33 mouse cellular contexts compared by ENCODE assay signal in the genomic region with DNA sequence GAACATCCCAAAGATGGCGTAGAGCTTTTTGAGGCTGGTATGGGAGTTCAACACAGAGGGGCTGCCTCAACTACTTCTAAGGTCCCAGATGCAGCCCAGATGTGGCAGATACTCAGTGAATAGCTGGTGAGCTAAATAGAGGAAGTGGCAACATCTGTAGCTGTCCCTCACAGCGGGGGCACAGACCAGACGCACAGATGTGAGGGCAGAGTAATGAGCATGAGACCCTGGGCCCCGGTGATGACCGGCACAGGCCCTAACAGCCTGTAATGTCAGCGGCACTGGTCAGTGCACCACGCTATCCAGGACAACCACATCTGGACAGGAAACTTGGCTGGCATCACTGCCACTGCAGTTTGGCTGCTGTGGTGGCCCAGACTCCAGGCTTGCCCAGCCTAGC. TPM values are rescaled to one million over a fixed set of nuclear protein-coding genes. Genes with fewer than 3 reads are reported as not detected.
A peak's percentile ranks its signal among the peaks of the same experiment; 100 is the strongest.
DNase-seq lines count a peak whose midpoint lies in the region; ATAC-seq and TF ChIP-seq lines count a peak whose summit lies in the region.
"Had no signal": no experiment of that assay in that cellular context is flagged by ENCODE, and none has a peak within 500 bp of the region (broad histone marks: within the 10 kb centered on the region; RNA-seq: fewer than 3 reads in every experiment).

No protein-coding gene starts in this region.

- H3K4me1 ChIP-seq in embryonic facial prominence, embryonic 15.5 days: 0 out of 2 replicates have a peak, but pooled peaks cover 5% of the 10 kb centered on the region
- H3K4me1 ChIP-seq in embryonic facial prominence, embryonic 10.5 days: 0 out of 2 replicates have a peak, but pooled peaks cover 3% of the 10 kb centered on the region
- peaks cover 12% of the 10 kb centered on the region for H3K4me1 ChIP-seq in limb, embryonic 12.5 days (replicated peaks)
- H3K4me1 ChIP-seq in neural tube, embryonic 11.5 days (ENCODE audit: control insufficient read depth, insufficient read depth, low read length): no peaks in the 10 kb centered on the region
- no peaks in the 10 kb centered on the region for H3K4me1 ChIP-seq in forebrain, postnatal 0 days (ENCODE audit: insufficient read depth)
- H3K4me1 ChIP-seq: forebrain, embryonic 13.5 days; heart, embryonic 13.5 days; hindbrain, embryonic 10.5 days; hindbrain, embryonic 15.5 days had no signal

- peaks cover 41% of the 10 kb centered on the region for H3K36me3 ChIP-seq in embryonic facial prominence, embryonic 15.5 days
- H3K36me3 ChIP-seq in embryonic facial prominence, embryonic 10.5 days (replicated peaks): peaks cover 94% of the 10 kb centered on the region
- peaks cover 90% of the 10 kb centered on the region for H3K36me3 ChIP-seq in limb, embryonic 12.5 days
- peaks cover 10% of the 10 kb centered on the region for H3K36me3 ChIP-seq in neural tube, embryonic 11.5 days (ENCODE audit: control insufficient read depth, insufficient read depth, low read length)
- peaks cover 24% of the 10 kb centered on the region for H3K36me3 ChIP-seq in forebrain, postnatal 0 days (ENCODE audit: insufficient read depth)

- H3K4me3 ChIP-seq in embryonic facial prominence, embryonic 15.5 days (replicated peaks): no peak overlapping the region
- H3K4me3 ChIP-seq in embryonic facial prominence, embryonic 10.5 days: no peak overlapping the region
- H3K4me3 ChIP-seq in limb, embryonic 12.5 days (replicated peaks): no peak overlapping the region
- no peak overlapping the region for H3K4me3 ChIP-seq in neural tube, embryonic 11.5 days (ENCODE audit: low read depth, low read length)
- no peak overlapping the region for H3K4me3 ChIP-seq in forebrain, postnatal 0 days (ENCODE audit: low read depth, low read length)
- H3K4me3 ChIP-seq: forebrain, embryonic 13.5 days; heart, embryonic 13.5 days; hindbrain, embryonic 10.5 days; hindbrain, embryonic 15.5 days; layer of hippocampus, adult 2 months; left cerebral cortex, adult 2 months; myocyte had no signal

- no peak for DNase-seq in embryonic facial prominence, embryonic 10.5 days (ENCODE audit: low spot score)
- peak; percentile 23 for DNase-seq in neural tube, embryonic 11.5 days (ENCODE audit: low spot score)
- DNase-seq in testis, postnatal 14 days (ENCODE audit: low spot score): no peak
- DNase-seq in forebrain, postnatal 0 days: no peak
- DNase-seq: adrenal gland, postnatal 36 days; cerebellum, adult 18-20 months; cerebellum, postnatal 10 days; gastrocnemius, postnatal 25 days; heart, adult 18-20 months; heart, postnatal 10 days; kidney, adult 2 months; kidney, postnatal 36 days; liver; lung, adult 2 months; lung, postnatal 10 days; retina, postnatal 1 day; spleen, adult 18-20 months; thymus, postnatal 4 days had no signal

- peak; percentile 66; the same call in 1 of the 2 replicates for ATAC-seq in embryonic facial prominence, embryonic 15.5 days (ENCODE audit: insufficient number of reproducible peaks, low FRiP score, low TSS enrichment, low read depth)
- ATAC-seq in common myeloid progenitor, adult 5-6 weeks (replicated peaks; ENCODE audit: low read depth, poor library complexity, severe bottlenecking): 0 out of 2 replicates have a peak, but pooled peaks have one; percentile 47
- no peak for ATAC-seq in limb, embryonic 12.5 days (ENCODE audit: insufficient number of reproducible peaks, insufficient read depth, low FRiP score, low TSS enrichment, low read depth)
- ATAC-seq in neural tube, embryonic 11.5 days (ENCODE audit: insufficient read depth, low FRiP score, low TSS enrichment): no peak
- no peak for ATAC-seq in forebrain, postnatal 0 days
- ATAC-seq: CD4-positive, CD25-positive, alpha-beta regulatory T cell, adult 4 months; forebrain, embryonic 13.5 days had no signal

- TF ChIP-seq CTCF in forebrain, postnatal 0 days (IDR thresholded peaks at IDR 0.05; ENCODE audit: low read depth): no peak

- no peak overlapping the region for H3K9ac ChIP-seq in embryonic facial prominence, embryonic 15.5 days
- 0 out of 2 replicates have a peak overlapping the region, but pooled peaks have one; percentile 8 for H3K9ac ChIP-seq in limb, embryonic 12.5 days (replicated peaks)
- H3K9ac ChIP-seq in neural tube, embryonic 11.5 days (ENCODE audit: low read length): no peak overlapping the region
- H3K9ac ChIP-seq in forebrain, postnatal 0 days: no peak overlapping the region
- H3K9ac ChIP-seq: forebrain, embryonic 13.5 days; heart, embryonic 13.5 days; hindbrain, embryonic 15.5 days; liver, embryonic 14.5 days had no signal

- H3K4me2 ChIP-seq in embryonic facial prominence, embryonic 15.5 days (replicated peaks): no peak overlapping the region
- H3K4me2 ChIP-seq in limb, embryonic 12.5 days: no peak overlapping the region
- no peak overlapping the region for H3K4me2 ChIP-seq in neural tube, embryonic 11.5 days (ENCODE audit: low read depth)
- H3K4me2 ChIP-seq in forebrain, postnatal 0 days (ENCODE audit: low read depth): no peak overlapping the region
- H3K4me2 ChIP-seq: forebrain, embryonic 13.5 days; heart, embryonic 13.5 days; hindbrain, embryonic 15.5 days; midbrain, embryonic 11.5 days had no signal

- no peaks in the 10 kb centered on the region for H3K27me3 ChIP-seq in embryonic facial prominence, embryonic 15.5 days
- H3K27me3 ChIP-seq in embryonic facial prominence, embryonic 10.5 days (replicated peaks; ENCODE audit: low read depth, poor library complexity, severe bottlenecking): no peaks in the 10 kb centered on the region
- no peaks in the 10 kb centered on the region for H3K27me3 ChIP-seq in limb, embryonic 12.5 days
- no peaks in the 10 kb centered on the region for H3K27me3 ChIP-seq in neural tube, embryonic 11.5 days (ENCODE audit: control insufficient read depth, insufficient read depth, low read length)
- H3K27me3 ChIP-seq in forebrain, postnatal 0 days (ENCODE audit: insufficient read depth, low read length): no peaks in the 10 kb centered on the region
- H3K27me3 ChIP-seq: forebrain, embryonic 13.5 days; heart, embryonic 13.5 days; hindbrain, embryonic 15.5 days had no signal

- H3K27ac ChIP-seq in embryonic facial prominence, embryonic 15.5 days (replicated peaks): no peak overlapping the region
- H3K27ac ChIP-seq in embryonic facial prominence, embryonic 10.5 days (replicated peaks): no peak overlapping the region
- peak overlapping the region; percentile 17; the same call in 1 of the 2 replicates for H3K27ac ChIP-seq in limb, embryonic 12.5 days
- H3K27ac ChIP-seq in neural tube, embryonic 11.5 days (ENCODE audit: low read depth, low read length): no peak overlapping the region
- no peak overlapping the region for H3K27ac ChIP-seq in forebrain, postnatal 0 days (ENCODE audit: low read depth, low read length)
- H3K27ac ChIP-seq: forebrain, embryonic 13.5 days; heart, embryonic 13.5 days; hindbrain, embryonic 10.5 days; hindbrain, embryonic 15.5 days; layer of hippocampus, adult 2 months; left cerebral cortex, adult 2 months; liver, embryonic 14.5 days; macrophage; stomach, postnatal 0 days had no signal

- 52% methylated on average over 7 of the region's 7 CpGs for WGBS in embryonic facial prominence, embryonic 15.5 days
- WGBS in embryonic facial prominence, embryonic 10.5 days: 65% methylated on average over 7 of the region's 7 CpGs
- WGBS in limb, embryonic 12.5 days: 23% methylated on average over 7 of the region's 7 CpGs
- WGBS in neural tube, embryonic 11.5 days: 71% methylated on average over 7 of the region's 7 CpGs
- WGBS in forebrain, postnatal 0 days: 89% methylated on average over 7 of the region's 7 CpGs

- no peaks in the 10 kb centered on the region for H3K9me3 ChIP-seq in embryonic facial prominence, embryonic 15.5 days (replicated peaks)
- no peaks in the 10 kb centered on the region for H3K9me3 ChIP-seq in embryonic facial prominence, embryonic 10.5 days
- no peaks in the 10 kb centered on the region for H3K9me3 ChIP-seq in limb, embryonic 12.5 days
- no peaks in the 10 kb centered on the region for H3K9me3 ChIP-seq in neural tube, embryonic 11.5 days (ENCODE audit: control insufficient read depth, low read length)
- no peaks in the 10 kb centered on the region for H3K9me3 ChIP-seq in forebrain, postnatal 0 days (ENCODE audit: low read length)
- H3K9me3 ChIP-seq: forebrain, embryonic 13.5 days; heart, embryonic 13.5 days; hindbrain, embryonic 10.5 days; hindbrain, embryonic 15.5 days had no signal

RNA-seq across cellular contexts. Expression of a gene that starts 54.2 kb away (rescaled TPM):
- 21.1 and 22.7 TPM in 2 replicates for polyA plus RNA-seq in embryonic facial prominence, embryonic 15.5 days (2015; fragmentation: Nextera tagmentation; extraction: Ambion mirVana)
- polyA plus RNA-seq in embryonic facial prominence, embryonic 10.5 days (2016; fragmentation: Nextera tagmentation; extraction: Ambion mirVana): 34.3 and 37.8 TPM in 2 replicates
- total RNA-seq in common myeloid progenitor, adult 5-6 weeks (2017): not detected in 2 replicates
- 34.9 and 35.3 TPM in 2 replicates for polyA plus RNA-seq in limb, embryonic 12.5 days (2016; fragmentation: Nextera tagmentation; extraction: Ambion mirVana)
- polyA plus RNA-seq in neural tube, embryonic 11.5 days (2014; fragmentation: Nextera tagmentation; extraction: Ambion mirVana): 43.6 and 43.7 TPM in 2 replicates
- 11.2 and 13.7 TPM in 2 replicates for total RNA-seq in forebrain, postnatal 0 days (2014; rRNA removed)
- polyA plus RNA-seq in forebrain, postnatal 0 days (2015; fragmentation: Nextera tagmentation; extraction: Ambion mirVana): 5.4 and 8.2 TPM in 2 replicates

Comparison
In these comparisons a context has a peak if more than half of its experiments do, and no peak if none do; other contexts are left out.
1. ATAC-seq: peak in embryonic facial prominence, embryonic 15.5 days (single experiment) and common myeloid progenitor, adult 5-6 weeks (single experiment); none in limb, embryonic 12.5 days (single experiment), neural tube, embryonic 11.5 days (single experiment) and forebrain, postnatal 0 days (single experiment).